Comparison of ENCODE assay signal across 8 mouse cellular contexts in the genomic region with DNA sequence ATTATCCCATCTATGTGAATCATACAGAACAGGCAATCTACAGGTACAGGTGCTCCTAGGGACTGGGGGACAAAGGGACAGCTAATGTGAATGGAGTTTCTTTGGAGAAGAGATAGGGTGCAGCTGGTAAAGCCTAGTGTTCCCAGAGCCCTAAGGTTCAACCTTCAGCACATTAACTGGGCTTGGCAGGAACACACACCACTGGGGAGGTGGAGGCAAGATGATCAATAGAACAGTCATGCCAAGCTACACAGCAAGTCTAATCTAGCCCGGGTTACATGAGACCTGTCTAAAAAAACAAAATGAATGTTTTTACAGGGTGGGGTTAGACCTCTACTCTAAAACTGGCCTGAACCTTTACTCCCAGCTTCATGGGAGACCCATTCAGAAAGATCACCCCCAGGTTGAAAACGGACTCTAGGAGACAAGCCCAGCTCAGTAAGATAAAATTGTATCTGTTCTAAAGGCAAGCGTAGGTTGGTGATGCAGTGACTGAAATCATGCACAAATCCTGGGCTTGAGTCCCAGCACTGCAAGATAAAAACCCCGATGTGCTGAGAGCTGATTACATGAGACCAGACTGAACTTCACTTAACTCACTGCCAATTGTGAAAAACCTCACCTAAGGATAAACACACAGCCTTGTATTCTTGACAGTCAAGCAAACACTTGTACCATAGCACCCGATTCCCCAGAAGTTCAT. TPM values are rescaled to one million over a fixed set of nuclear protein-coding genes. Genes with fewer than 3 reads are reported as not detected.
A peak's percentile ranks its signal among the peaks of the same experiment; 100 is the strongest.
DNase-seq lines count a peak whose midpoint lies in the region; ATAC-seq lines count a peak whose summit lies in the region.

No protein-coding gene starts in this region.

- ATAC-seq in CD4-positive, CD25-positive, alpha-beta regulatory T cell, adult 4 months, result no peak
- no peak for ATAC-seq in neural tube, embryonic 14.5 days (ENCODE audit: low read depth)

- DNase-seq in CD4-positive, CD25-positive, alpha-beta regulatory T cell, adult 2 months (ENCODE audit: low read depth, low spot score), result peak; percentile 11
- DNase-seq in retina, postnatal 1 day, result peak; percentile 11
- DNase-seq in retina, embryonic 14.5 days (ENCODE audit: low spot score), result no peak
- no peak for DNase-seq in limb, embryonic 10.5 days (ENCODE audit: low spot score)
- DNase-seq in left cerebral cortex, postnatal 4 days, result no peak
- DNase-seq in adrenal gland, postnatal 25 days, result no peak

- peaks cover 52% of the 10 kb centered on the region for H3K36me3 ChIP-seq in limb, embryonic 10.5 days
- H3K36me3 ChIP-seq in neural tube, embryonic 14.5 days (ENCODE audit: control insufficient read depth, insufficient read depth, low read length), result peaks cover 23% of the 10 kb centered on the region

- H3K9ac ChIP-seq in neural tube, embryonic 14.5 days (replicated peaks; ENCODE audit: low read depth, low read length), result peak overlapping the region; percentile 91

- H3K4me1 ChIP-seq in limb, embryonic 10.5 days, result peaks cover 54% of the 10 kb centered on the region
- H3K4me1 ChIP-seq in neural tube, embryonic 14.5 days (ENCODE audit: control insufficient read depth, insufficient read depth, low read length), result peaks cover 33% of the 10 kb centered on the region

- peak overlapping the region; percentile 62 for H3K4me2 ChIP-seq in neural tube, embryonic 14.5 days (ENCODE audit: low read depth, low read length)

- 19% methylated on average over 5 of the region's 5 CpGs for WGBS in limb, embryonic 10.5 days
- WGBS in neural tube, embryonic 14.5 days, result 14% methylated on average over 5 of the region's 5 CpGs

- no peaks in the 10 kb centered on the region for H3K27me3 ChIP-seq in limb, embryonic 10.5 days (ENCODE audit: low read depth, poor library complexity, severe bottlenecking)
- H3K27me3 ChIP-seq in neural tube, embryonic 14.5 days (ENCODE audit: control insufficient read depth, insufficient read depth, low read length), result no peaks in the 10 kb centered on the region

- H3K4me3 ChIP-seq in limb, embryonic 10.5 days, result peak overlapping the region; percentile 70
- peak overlapping the region; percentile 85 for H3K4me3 ChIP-seq in neural tube, embryonic 14.5 days (ENCODE audit: low read depth, low read length)

- intact Hi-C loops in left cerebral cortex, postnatal 4 days (cut with DNase I), result loop anchor here (2.0 kb wide), 1 partner anchor 91 kb away; a partner anchor contains a TSS

- H3K9me3 ChIP-seq in limb, embryonic 10.5 days (replicated peaks), result no peaks in the 10 kb centered on the region
- no peaks in the 10 kb centered on the region for H3K9me3 ChIP-seq in neural tube, embryonic 14.5 days (ENCODE audit: control insufficient read depth, low read length)

- peak overlapping the region; percentile 98 for H3K27ac ChIP-seq in limb, embryonic 10.5 days
- H3K27ac ChIP-seq in neural tube, embryonic 14.5 days (ENCODE audit: low read depth, low read length), result no peak overlapping the region

RNA-seq across cellular contexts. Expression of a gene that starts 12.1 kb away (rescaled TPM):
- polyA plus RNA-seq in CD4-positive, CD25-positive, alpha-beta regulatory T cell, adult 4 months (2017; shearing (Covaris generic)), result 100 to 1,000 TPM in 1 of 2 experiments, 10 to 100 TPM in 1; 92.6 to 140 TPM
- polyA plus RNA-seq in limb, embryonic 10.5 days (2016; fragmentation: Nextera tagmentation; extraction: Ambion mirVana), result 117 and 131 TPM in 2 replicates
- polyA plus RNA-seq in neural tube, embryonic 14.5 days (2014; fragmentation: Nextera tagmentation; extraction: Ambion mirVana), result 90.2 and 111 TPM in 2 replicates
- 100 to 1,000 TPM; 104 to 115 TPM for total RNA-seq in left cerebral cortex, postnatal 4 days (2021)
- total RNA-seq in adrenal gland, postnatal 25 days (2021), result 156 and 198 TPM in 2 replicates

Comparison
In these comparisons a context has a peak if more than half of its experiments do, and no peak if none do; other contexts are left out.
1. DNase-seq: peak in CD4-positive, CD25-positive, alpha-beta regulatory T cell, adult 2 months (single experiment) and retina, postnatal 1 day (single experiment); none in retina, embryonic 14.5 days (single experiment), limb, embryonic 10.5 days (single experiment), left cerebral cortex, postnatal 4 days (single experiment) and adrenal gland, postnatal 25 days (single experiment).